Comparison of ENCODE assay signal across 33 mouse cellular contexts in the genomic region with DNA sequence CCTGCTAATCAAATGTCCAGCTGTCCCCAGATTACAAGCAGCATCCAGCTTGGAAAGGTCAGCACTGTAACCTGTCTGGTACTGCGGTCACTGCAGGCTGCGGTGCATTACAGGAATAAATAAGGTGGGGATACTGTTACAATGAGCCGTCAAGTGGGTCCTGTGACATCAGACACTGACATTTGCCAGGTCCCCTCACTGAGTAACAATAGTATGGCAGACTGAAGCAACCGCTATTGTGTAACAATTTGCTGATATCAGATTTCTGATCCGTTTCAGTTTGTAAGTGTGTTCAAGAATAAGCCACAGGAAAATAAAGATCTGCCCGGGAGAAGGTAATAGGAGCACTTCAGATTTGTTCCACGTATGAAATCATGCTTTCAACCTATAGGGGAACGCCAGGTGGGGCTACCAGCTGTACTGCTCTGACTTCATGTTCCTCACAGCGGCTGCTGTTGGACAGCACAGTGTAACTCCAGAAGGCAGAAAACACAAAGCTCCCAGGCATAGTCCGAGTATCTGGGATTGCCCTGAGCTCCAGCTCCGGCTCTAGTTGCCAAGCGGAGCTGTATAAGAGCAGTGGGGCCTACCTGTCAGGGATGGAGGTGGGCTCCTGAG. TPM values are rescaled to one million over a fixed set of nuclear protein-coding genes. Genes with fewer than 3 reads are reported as not detected.
DNase-seq lines count a peak whose midpoint lies in the region; ATAC-seq and TF ChIP-seq lines count a peak whose summit lies in the region.
"Had no signal": no experiment of that assay in that cellular context is flagged by ENCODE, and none has a peak within 500 bp of the region (broad histone marks: within the 10 kb centered on the region; RNA-seq: fewer than 3 reads in every experiment).

No protein-coding gene starts in this region.

- no peaks in the 10 kb centered on the region for H3K9me3 ChIP-seq in embryonic facial prominence, embryonic 11.5 days (replicated peaks; ENCODE audit: control insufficient read depth, low read length)
- H3K9me3 ChIP-seq in embryonic facial prominence, embryonic 10.5 days = no peaks in the 10 kb centered on the region
- no peaks in the 10 kb centered on the region for H3K9me3 ChIP-seq in limb, embryonic 14.5 days (ENCODE audit: control insufficient read depth, low read length)
- H3K9me3 ChIP-seq in limb, embryonic 10.5 days (replicated peaks) = no peaks in the 10 kb centered on the region
- no peaks in the 10 kb centered on the region for H3K9me3 ChIP-seq in midbrain, embryonic 11.5 days (ENCODE audit: control insufficient read depth, low read length)
- no peaks in the 10 kb centered on the region for H3K9me3 ChIP-seq in midbrain, embryonic 14.5 days (ENCODE audit: control insufficient read depth, low read length)
- no peaks in the 10 kb centered on the region for H3K9me3 ChIP-seq in embryonic facial prominence, embryonic 15.5 days (replicated peaks)
- H3K9me3 ChIP-seq: forebrain, embryonic 12.5 days; G1E; heart, embryonic 15.5 days; hindbrain, embryonic 10.5 days; hindbrain, embryonic 13.5 days; intestine, embryonic 15.5 days had no signal

- 82% methylated on average over 12 of the region's 12 CpGs for WGBS in embryonic facial prominence, embryonic 11.5 days
- WGBS in embryonic facial prominence, embryonic 10.5 days = 84% methylated on average over 12 of the region's 12 CpGs
- WGBS in limb, embryonic 14.5 days = 73% methylated on average over 12 of the region's 12 CpGs
- WGBS in limb, embryonic 10.5 days = 90% methylated on average over 12 of the region's 12 CpGs
- WGBS in midbrain, embryonic 11.5 days = 93% methylated on average over 12 of the region's 12 CpGs
- 94% methylated on average over 12 of the region's 12 CpGs for WGBS in midbrain, embryonic 14.5 days
- 67% methylated on average over 12 of the region's 12 CpGs for whole genome bisulfite sequencing in embryonic facial prominence, embryonic 15.5 days

- peak; percentile 14; the same call in 1 of the 2 replicates for ATAC-seq in embryonic facial prominence, embryonic 11.5 days (replicated peaks; ENCODE audit: insufficient number of reproducible peaks, low FRiP score, low TSS enrichment, low read depth)
- peak; percentile 60; the same call in 1 of the 2 replicates for ATAC-seq in limb, embryonic 14.5 days (ENCODE audit: low FRiP score, low read depth)
- no peak for ATAC-seq in midbrain, embryonic 11.5 days (ENCODE audit: low FRiP score)
- ATAC-seq in midbrain, embryonic 14.5 days (ENCODE audit: low FRiP score, low TSS enrichment) = no peak
- peak; percentile 44; the same call in 1 of the 2 replicates for ATAC-seq in embryonic facial prominence, embryonic 15.5 days (ENCODE audit: insufficient number of reproducible peaks, low FRiP score, low TSS enrichment, low read depth)
- ATAC-seq: forebrain, embryonic 16.5 days; hindbrain, embryonic 16.5 days; intestine, embryonic 15.5 days; Patski had no signal

- peaks cover 13% of the 10 kb centered on the region for H3K36me3 ChIP-seq in embryonic facial prominence, embryonic 11.5 days (replicated peaks; ENCODE audit: control insufficient read depth, insufficient read depth, low read depth, low read length)
- peaks cover 100% of the 10 kb centered on the region for H3K36me3 ChIP-seq in embryonic facial prominence, embryonic 10.5 days (replicated peaks)
- peaks cover 89% of the 10 kb centered on the region for H3K36me3 ChIP-seq in limb, embryonic 14.5 days (ENCODE audit: control insufficient read depth, insufficient read depth, low read length)
- H3K36me3 ChIP-seq in limb, embryonic 10.5 days = peaks cover 94% of the 10 kb centered on the region
- H3K36me3 ChIP-seq in midbrain, embryonic 11.5 days (ENCODE audit: control insufficient read depth, insufficient read depth, low read length) = peaks cover 40% of the 10 kb centered on the region
- H3K36me3 ChIP-seq in midbrain, embryonic 14.5 days (ENCODE audit: control insufficient read depth, insufficient read depth, low read length) = peaks cover 95% of the 10 kb centered on the region
- H3K36me3 ChIP-seq in embryonic facial prominence, embryonic 15.5 days = peaks cover 86% of the 10 kb centered on the region

- H3K27me3 ChIP-seq in embryonic facial prominence, embryonic 11.5 days (ENCODE audit: control insufficient read depth, insufficient read depth, low read length) = no peaks in the 10 kb centered on the region
- no peaks in the 10 kb centered on the region for H3K27me3 ChIP-seq in embryonic facial prominence, embryonic 10.5 days (replicated peaks; ENCODE audit: low read depth, poor library complexity, severe bottlenecking)
- no peaks in the 10 kb centered on the region for H3K27me3 ChIP-seq in limb, embryonic 14.5 days (ENCODE audit: control insufficient read depth, insufficient read depth, low read length)
- no peaks in the 10 kb centered on the region for H3K27me3 ChIP-seq in limb, embryonic 10.5 days (ENCODE audit: low read depth, poor library complexity, severe bottlenecking)
- H3K27me3 ChIP-seq in midbrain, embryonic 11.5 days (ENCODE audit: control insufficient read depth, insufficient read depth, low read length) = no peaks in the 10 kb centered on the region
- no peaks in the 10 kb centered on the region for H3K27me3 ChIP-seq in midbrain, embryonic 14.5 days (ENCODE audit: control insufficient read depth, insufficient read depth, low read length)
- no peaks in the 10 kb centered on the region for H3K27me3 ChIP-seq in embryonic facial prominence, embryonic 15.5 days
- H3K27me3 ChIP-seq: CH12.LX; forebrain, embryonic 12.5 days; heart, embryonic 15.5 days; hindbrain, embryonic 13.5 days; intestine, embryonic 15.5 days; Patski had no signal

- H3K4me2 ChIP-seq in embryonic facial prominence, embryonic 11.5 days (ENCODE audit: low read depth, low read length) = no peak overlapping the region
- H3K4me2 ChIP-seq in limb, embryonic 14.5 days (replicated peaks; ENCODE audit: low read depth, low read length, severe bottlenecking) = no peak overlapping the region
- no peak overlapping the region for H3K4me2 ChIP-seq in midbrain, embryonic 11.5 days
- no peak overlapping the region for H3K4me2 ChIP-seq in midbrain, embryonic 14.5 days (ENCODE audit: low read length)
- no peak overlapping the region for H3K4me2 ChIP-seq in embryonic facial prominence, embryonic 15.5 days (replicated peaks)
- H3K4me2 ChIP-seq: forebrain, embryonic 12.5 days; heart, embryonic 11.5 days; heart, embryonic 15.5 days; hindbrain, embryonic 13.5 days; intestine, embryonic 15.5 days had no signal

- H3K27ac ChIP-seq in embryonic facial prominence, embryonic 11.5 days (replicated peaks; ENCODE audit: low read depth, low read length) = no peak overlapping the region
- no peak overlapping the region for H3K27ac ChIP-seq in embryonic facial prominence, embryonic 10.5 days (replicated peaks)
- no peak overlapping the region for H3K27ac ChIP-seq in limb, embryonic 14.5 days (replicated peaks; ENCODE audit: low read depth, low read length)
- H3K27ac ChIP-seq in limb, embryonic 10.5 days = no peak overlapping the region
- no peak overlapping the region for H3K27ac ChIP-seq in midbrain, embryonic 11.5 days (ENCODE audit: low read depth, low read length)
- H3K27ac ChIP-seq in midbrain, embryonic 14.5 days (replicated peaks; ENCODE audit: low read depth, low read length) = no peak overlapping the region
- H3K27ac ChIP-seq in embryonic facial prominence, embryonic 15.5 days (replicated peaks) = no peak overlapping the region
- H3K27ac ChIP-seq: forebrain, embryonic 12.5 days; gastrocnemius, adult 2 months; heart, embryonic 15.5 days; hindbrain, embryonic 10.5 days; hindbrain, embryonic 13.5 days; intestine, embryonic 15.5 days had no signal

- no peaks in the 10 kb centered on the region for H3K4me1 ChIP-seq in embryonic facial prominence, embryonic 11.5 days (ENCODE audit: control insufficient read depth, insufficient read depth, low read length)
- H3K4me1 ChIP-seq in embryonic facial prominence, embryonic 10.5 days = no peaks in the 10 kb centered on the region
- H3K4me1 ChIP-seq in limb, embryonic 14.5 days (ENCODE audit: control insufficient read depth, insufficient read depth, low read length) = no peaks in the 10 kb centered on the region
- H3K4me1 ChIP-seq in limb, embryonic 10.5 days = no peaks in the 10 kb centered on the region
- no peaks in the 10 kb centered on the region; the same call in 1 of the 2 replicates for H3K4me1 ChIP-seq in midbrain, embryonic 11.5 days (ENCODE audit: control insufficient read depth, insufficient read depth, low read length)
- H3K4me1 ChIP-seq in midbrain, embryonic 14.5 days (ENCODE audit: control insufficient read depth, insufficient read depth, low read length) = no peaks in the 10 kb centered on the region
- no peaks in the 10 kb centered on the region for H3K4me1 ChIP-seq in embryonic facial prominence, embryonic 15.5 days
- H3K4me1 ChIP-seq: forebrain, embryonic 12.5 days; hindbrain, embryonic 10.5 days; intestine, embryonic 15.5 days had no signal

- H3K9ac ChIP-seq in embryonic facial prominence, embryonic 11.5 days (replicated peaks; ENCODE audit: low read length) = no peak overlapping the region
- H3K9ac ChIP-seq in limb, embryonic 14.5 days (ENCODE audit: low read depth, low read length, severe bottlenecking) = no peak overlapping the region
- no peak overlapping the region for H3K9ac ChIP-seq in midbrain, embryonic 11.5 days (ENCODE audit: low read length)
- no peak overlapping the region for H3K9ac ChIP-seq in midbrain, embryonic 14.5 days (replicated peaks; ENCODE audit: low read length)
- no peak overlapping the region for H3K9ac ChIP-seq in embryonic facial prominence, embryonic 15.5 days
- H3K9ac ChIP-seq: forebrain, embryonic 12.5 days; heart, embryonic 15.5 days; hindbrain, embryonic 13.5 days; intestine, embryonic 15.5 days had no signal

- DNase-seq in embryonic facial prominence, embryonic 11.5 days (ENCODE audit: low spot score) = peak; percentile 9
- no peak for DNase-seq in embryonic facial prominence, embryonic 10.5 days (ENCODE audit: low spot score)
- DNase-seq in limb, embryonic 14.5 days (ENCODE audit: low spot score) = no peak
- no peak for DNase-seq in limb, embryonic 10.5 days (ENCODE audit: low spot score)
- peak; percentile 69 for DNase-seq in midbrain, embryonic 11.5 days (ENCODE audit: low spot score, missing footprints)
- no peak for DNase-seq in midbrain, embryonic 14.5 days
- no peak for DNase-seq in yolk sac, embryonic 10.5 days (ENCODE audit: low spot score)
- DNase-seq: adrenal gland, adult 2 months; adrenal gland, postnatal 14 days; B cell, adult 2 months; cerebellum, adult 11 months; cerebellum, adult 2 months; cerebellum, adult 9-11 months; cerebellum, postnatal 25 days; embryo, embryonic 11 days; gastrocnemius, adult 2 months; gastrocnemius, postnatal 14 days; heart, adult 11 months; heart, postnatal 14 days; kidney, adult 11 months had no signal

- no peak overlapping the region for H3K4me3 ChIP-seq in embryonic facial prominence, embryonic 11.5 days (ENCODE audit: low read depth, low read length)
- H3K4me3 ChIP-seq in embryonic facial prominence, embryonic 10.5 days = no peak overlapping the region
- no peak overlapping the region for H3K4me3 ChIP-seq in limb, embryonic 14.5 days (replicated peaks; ENCODE audit: low read length)
- H3K4me3 ChIP-seq in limb, embryonic 10.5 days = no peak overlapping the region
- H3K4me3 ChIP-seq in midbrain, embryonic 11.5 days (ENCODE audit: low read depth, low read length) = no peak overlapping the region
- H3K4me3 ChIP-seq in midbrain, embryonic 14.5 days (replicated peaks; ENCODE audit: low read depth, low read length) = no peak overlapping the region
- H3K4me3 ChIP-seq in embryonic facial prominence, embryonic 15.5 days (replicated peaks) = no peak overlapping the region
- H3K4me3 ChIP-seq: erythroblast, embryonic 14.5 days; forebrain, embryonic 12.5 days; gastrocnemius, adult 2 months; heart, embryonic 15.5 days; hindbrain, embryonic 10.5 days; hindbrain, embryonic 13.5 days; intestine, embryonic 15.5 days had no signal

- TF ChIP-seq POLR2A in limb, embryonic 14.5 days (IDR thresholded peaks at IDR 0.05; ENCODE audit: borderline replicate concordance, extremely low read depth, insufficient read depth, insufficient read length) = no peak

RNA-seq across cellular contexts. Expression of a gene that starts 59.3 kb away (rescaled TPM):
- polyA plus RNA-seq in embryonic facial prominence, embryonic 11.5 days (2014; fragmentation: Nextera tagmentation; extraction: Ambion mirVana) = 2.9 and 3.1 TPM in 2 replicates
- 1.1 and 2.0 TPM in 2 replicates for polyA plus RNA-seq in embryonic facial prominence, embryonic 10.5 days (2016; fragmentation: Nextera tagmentation; extraction: Ambion mirVana)
- polyA plus RNA-seq in limb, embryonic 14.5 days (2012; rRNA removed) = 5.6 and 6.1 TPM in 2 replicates
- 10.3 and 11.3 TPM in 2 replicates for polyA plus RNA-seq in limb, embryonic 14.5 days (2014; fragmentation: Nextera tagmentation; extraction: Ambion mirVana)
- 0.74 and 1.2 TPM in 2 replicates for polyA plus RNA-seq in limb, embryonic 10.5 days (2016; fragmentation: Nextera tagmentation; extraction: Ambion mirVana)
- polyA plus RNA-seq in midbrain, embryonic 11.5 days (2014; fragmentation: Nextera tagmentation; extraction: Ambion mirVana) = 1.7 and 1.8 TPM in 2 replicates
- 0.42 and 1.6 TPM in 2 replicates for polyA plus RNA-seq in midbrain, embryonic 14.5 days (2014; fragmentation: Nextera tagmentation; extraction: Ambion mirVana)
- polyA plus RNA-seq in embryonic facial prominence, embryonic 15.5 days (2015; fragmentation: Nextera tagmentation; extraction: Ambion mirVana) = 6.3 and 6.5 TPM in 2 replicates
- polyA plus RNA-seq: erythroblast, embryonic 14.5 days; G1E had no signal

Comparison
In these comparisons a context has a peak if more than half of its experiments do, and no peak if none do; other contexts are left out.
1. DNase-seq: peak in embryonic facial prominence, embryonic 11.5 days (single experiment) and midbrain, embryonic 11.5 days (single experiment); none in embryonic facial prominence, embryonic 10.5 days (single experiment), limb, embryonic 14.5 days (single experiment), limb, embryonic 10.5 days (single experiment), midbrain, embryonic 14.5 days (single experiment) and yolk sac, embryonic 10.5 days (single experiment).
2. ATAC-seq: peak in embryonic facial prominence, embryonic 11.5 days (single experiment), limb, embryonic 14.5 days (single experiment) and embryonic facial prominence, embryonic 15.5 days (single experiment); none in midbrain, embryonic 11.5 days (single experiment) and midbrain, embryonic 14.5 days (single experiment).